Mouse (Mus musculus): ENCODE results near the gene Coasy. TPM values are rescaled to one million over a fixed set of nuclear protein-coding genes. Genes with fewer than 3 reads are reported as not detected.
"Not testable (repeated sequence)": the region's sequence is repeated elsewhere in the genome, so short reads cannot be mapped to it uniquely, and the experiment has no call there.

The Coasy gene
- polyA plus RNA-seq, 1 experiment from 2014 or later, result 42.4 TPM

GRCm38 (mm10) chr11:101124494-101124893, 42.1 kb downstream of the Coasy start:
- not testable (repeated sequence) for H3K9ac ChIP-seq; H3K4me3 ChIP-seq; ATAC-seq (ENCODE audit: low FRiP score, low read depth); H3K4me2 ChIP-seq; H3K27ac ChIP-seq (replicated peaks); H3K9me3 ChIP-seq; H3K27me3 ChIP-seq
- Histone ChIP-seq H3K4me1 (replicated peaks) (peaks cover 13% of the 10 kb centered on the region), H3K36me3 (peaks cover 18% of the 10 kb centered on the region)
- WGBS, result 99% methylated on average over 8 of the region's 8 CpGs

DNA sequence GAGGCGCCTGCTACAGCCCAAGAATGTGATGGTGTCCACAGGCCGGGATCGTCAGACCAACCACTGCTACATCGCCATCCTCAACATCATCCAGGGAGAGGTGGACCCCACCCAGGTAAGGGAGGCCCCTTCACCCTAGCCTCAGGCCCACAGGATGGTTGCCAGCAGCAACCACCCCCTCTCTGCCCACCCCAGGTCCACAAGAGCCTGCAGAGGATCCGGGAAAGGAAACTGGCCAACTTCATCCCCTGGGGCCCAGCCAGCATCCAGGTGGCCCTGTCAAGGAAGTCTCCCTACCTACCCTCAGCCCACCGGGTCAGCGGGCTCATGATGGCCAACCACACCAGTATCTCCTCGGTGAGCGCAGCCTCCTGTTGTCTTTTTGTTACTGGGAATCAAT, 42.6 kb downstream of the Coasy start:
- H3K27ac ChIP-seq (replicated peaks); H3K27me3 ChIP-seq; H3K9ac ChIP-seq; ATAC-seq (ENCODE audit: low FRiP score, low read depth); H3K4me3 ChIP-seq; H3K4me2 ChIP-seq; H3K9me3 ChIP-seq: not testable (repeated sequence)
- WGBS, result 96% methylated on average over 8 of the region's 9 CpGs
- Histone ChIP-seq H3K36me3 (peaks cover 18% of the 10 kb centered on the region), H3K4me1 (replicated peaks) (peaks cover 13% of the 10 kb centered on the region)

DNA sequence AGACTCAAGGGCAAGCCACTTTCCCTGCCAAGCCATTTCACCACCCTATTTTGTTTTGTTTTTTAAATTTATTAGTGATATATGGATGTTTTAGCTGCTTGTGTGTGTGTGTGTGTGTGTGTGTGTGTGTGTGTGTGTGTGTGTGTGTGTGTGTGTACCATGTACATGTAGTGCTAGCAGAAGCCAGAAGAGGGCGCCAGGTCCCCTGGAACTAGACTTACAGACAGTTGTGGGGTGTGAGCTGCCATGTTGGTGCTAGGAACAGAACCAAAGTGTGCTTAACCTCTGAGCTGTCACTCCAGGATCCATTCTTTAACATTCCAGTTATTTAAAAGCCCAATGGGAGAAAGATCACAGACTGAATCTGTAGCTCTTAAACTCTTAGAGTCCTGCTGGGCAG, 44.7 kb downstream of the Coasy start:
- H3K27ac ChIP-seq (replicated peaks), result no peak overlapping the region
- no peak overlapping the region for H3K4me2 ChIP-seq
- no peak overlapping the region for H3K9ac ChIP-seq
- no peaks in the 10 kb centered on the region for H3K27me3 ChIP-seq
- ATAC-seq (ENCODE audit: low FRiP score, low read depth), result no peak
- no peaks in the 10 kb centered on the region for H3K4me1 ChIP-seq (replicated peaks)
- H3K36me3 ChIP-seq, result peaks cover 18% of the 10 kb centered on the region
- H3K9me3 ChIP-seq, result no peaks in the 10 kb centered on the region
- WGBS, result 72% methylated on average over 1 of the region's 1 CpGs
- no peak overlapping the region for H3K4me3 ChIP-seq

DNA sequence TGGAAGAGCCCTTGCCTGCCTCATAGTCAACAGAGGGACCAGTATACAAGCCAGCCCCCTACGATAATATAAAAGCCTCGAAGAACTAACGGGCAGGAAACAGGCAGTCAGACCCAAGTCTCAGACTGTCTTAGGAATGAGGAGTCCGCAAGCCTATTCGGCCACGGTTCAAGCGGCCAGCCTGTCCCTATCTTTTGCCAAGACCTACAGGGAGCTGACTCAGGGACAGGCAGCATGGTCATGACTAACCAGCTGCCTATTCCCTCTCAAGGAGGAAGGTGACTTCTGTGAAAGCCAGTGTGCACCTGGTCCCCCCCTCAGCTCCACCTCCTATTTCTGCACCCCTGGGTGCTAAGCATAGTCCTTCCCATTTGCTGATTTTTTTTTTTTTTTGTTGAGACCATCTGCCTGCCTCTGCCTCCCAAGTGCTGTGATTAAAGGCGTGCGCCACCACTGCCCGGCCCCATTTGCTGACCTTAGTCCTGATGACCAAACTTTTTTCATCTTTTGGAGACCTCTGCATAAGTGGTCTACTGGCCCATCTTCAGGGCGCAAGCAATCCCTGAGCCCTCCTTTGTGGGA, 46.7 kb downstream of the Coasy start:
- Histone ChIP-seq H3K36me3 (peaks cover 14% of the 10 kb centered on the region), H3K9ac (no peak overlapping the region), H3K4me2 (no peak overlapping the region), H3K27ac (replicated peaks) (no peak overlapping the region), H3K4me1 (replicated peaks) (no peaks in the 10 kb centered on the region), H3K4me3 (no peak overlapping the region), H3K9me3 (no peaks in the 10 kb centered on the region), H3K27me3 (no peaks in the 10 kb centered on the region)
- 87% methylated on average over 11 of the region's 11 CpGs for WGBS
- no peak for ATAC-seq (ENCODE audit: low FRiP score, low read depth)

DNA sequence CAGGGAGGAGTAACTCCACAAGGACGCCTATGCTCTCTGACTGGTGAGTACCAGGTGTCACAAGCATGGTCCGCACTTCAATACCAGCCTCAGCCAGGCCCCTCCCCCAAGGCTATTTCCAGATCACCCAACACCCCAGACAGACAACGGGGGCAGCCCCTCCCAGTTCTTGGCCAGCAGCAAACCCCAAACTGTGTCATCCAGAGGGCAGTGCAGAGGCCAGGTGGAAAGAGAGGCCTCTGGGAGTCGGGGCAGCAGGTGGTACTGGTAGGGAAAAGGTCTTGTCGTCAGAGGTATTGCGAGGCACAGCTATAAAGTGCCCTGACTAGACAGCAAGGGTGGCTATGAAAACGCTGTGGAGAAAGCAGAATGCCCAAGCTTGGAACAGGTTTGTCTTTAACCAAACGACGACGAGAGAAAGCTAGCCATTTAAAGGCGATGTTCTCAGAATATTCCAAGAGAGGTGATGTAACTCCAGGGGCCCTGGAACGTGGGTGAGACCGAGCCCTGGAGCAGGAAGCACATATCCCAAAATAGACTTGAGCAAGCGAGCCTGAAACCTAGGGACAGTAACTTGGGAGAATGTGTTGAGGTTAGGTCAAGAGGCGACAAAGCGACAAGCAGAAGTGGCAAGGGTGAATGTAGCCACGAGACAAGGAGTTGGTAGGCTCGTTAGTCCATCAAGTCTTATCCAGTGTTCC, 47.8 kb downstream of the Coasy start:
- Histone ChIP-seq H3K9ac (no peak overlapping the region), H3K9me3 (no peaks in the 10 kb centered on the region), H3K4me3 (no peak overlapping the region), H3K36me3 (peaks cover 14% of the 10 kb centered on the region), H3K27ac (replicated peaks) (no peak overlapping the region), H3K4me2 (no peak overlapping the region), H3K27me3 (no peaks in the 10 kb centered on the region), H3K4me1 (replicated peaks) (no peaks in the 10 kb centered on the region)
- ATAC-seq (ENCODE audit: low FRiP score, low read depth), result no peak
- WGBS, result 56% methylated on average over 18 of the region's 18 CpGs

GRCm38 (mm10) chr11:101131187-101131586, 48.8 kb downstream of the Coasy start:
- ATAC-seq (ENCODE audit: low FRiP score, low read depth), result no peak

DNA sequence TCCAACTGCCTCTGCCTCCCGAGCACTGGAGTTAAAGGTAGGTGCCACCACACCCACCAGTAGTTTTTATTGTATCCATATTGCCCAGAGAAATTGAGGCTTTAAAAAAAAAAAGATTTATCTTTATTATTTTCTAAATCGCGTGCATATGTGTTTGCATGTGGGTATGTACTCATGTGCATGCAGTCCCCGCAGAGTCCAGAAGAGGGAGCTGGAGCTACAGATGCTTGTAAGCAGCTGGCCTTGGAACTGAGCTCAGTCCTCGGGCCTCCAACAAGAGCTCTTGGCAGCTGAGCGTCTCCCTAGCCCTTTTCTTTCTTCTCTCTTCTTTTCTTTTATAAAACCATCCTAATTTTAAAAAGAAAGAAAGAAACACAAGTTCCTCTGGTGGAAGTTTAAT, 49.3 kb downstream of the Coasy start:
- H3K36me3 ChIP-seq, result peaks cover 2% of the 10 kb centered on the region
- H3K9me3 ChIP-seq, result no peaks in the 10 kb centered on the region
- H3K27ac ChIP-seq (replicated peaks), result no peak overlapping the region
- H3K27me3 ChIP-seq, result no peaks in the 10 kb centered on the region
- H3K4me3 ChIP-seq, result no peak overlapping the region
- no peaks in the 10 kb centered on the region for H3K4me1 ChIP-seq (replicated peaks)
- 91% methylated on average over 6 of the region's 6 CpGs for WGBS
- H3K9ac ChIP-seq, result no peak overlapping the region
- no peak for ATAC-seq (ENCODE audit: low FRiP score, low read depth)
- H3K4me2 ChIP-seq, result no peak overlapping the region

More at GRCm38 (mm10) chr11:101131187-101131586, 48.8 kb downstream of the Coasy start:
- Histone ChIP-seq H3K9ac (no peak overlapping the region), H3K4me1 (replicated peaks) (no peaks in the 10 kb centered on the region), H3K4me3 (no peak overlapping the region), H3K4me2 (no peak overlapping the region), H3K27ac (replicated peaks) (no peak overlapping the region), H3K9me3 (no peaks in the 10 kb centered on the region), H3K27me3 (no peaks in the 10 kb centered on the region), H3K36me3 (peaks cover 7% of the 10 kb centered on the region)
- 86% methylated on average over 2 of the region's 2 CpGs for WGBS

DNA sequence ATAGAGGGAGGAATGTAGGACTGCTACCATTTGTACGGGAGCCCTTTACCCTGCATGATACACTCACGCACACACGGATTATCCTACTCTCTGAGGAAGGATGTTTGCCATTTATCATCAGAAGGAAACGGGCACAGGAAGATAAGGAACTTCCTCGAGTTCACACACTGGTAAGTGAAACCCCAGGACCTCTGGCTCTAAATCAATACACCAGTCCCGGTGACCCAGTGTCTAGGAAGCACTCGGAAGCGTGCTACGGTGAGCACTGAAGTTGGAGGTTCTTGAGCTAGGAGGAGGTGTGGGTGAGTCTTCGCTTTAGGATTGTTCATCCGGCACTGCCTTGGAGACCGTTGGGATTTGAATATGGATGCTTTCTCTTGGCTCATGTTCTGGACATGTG, 50.7 kb downstream of the Coasy start:
- Histone ChIP-seq H3K27me3 (no peaks in the 10 kb centered on the region), H3K36me3 (no peaks in the 10 kb centered on the region), H3K9ac (no peak overlapping the region), H3K9me3 (no peaks in the 10 kb centered on the region), H3K27ac (replicated peaks) (no peak overlapping the region), H3K4me2 (no peak overlapping the region), H3K4me3 (no peak overlapping the region), H3K4me1 (replicated peaks) (no peaks in the 10 kb centered on the region)
- WGBS, result 83% methylated on average over 12 of the region's 12 CpGs
- no peak for ATAC-seq (ENCODE audit: low FRiP score, low read depth)

DNA sequence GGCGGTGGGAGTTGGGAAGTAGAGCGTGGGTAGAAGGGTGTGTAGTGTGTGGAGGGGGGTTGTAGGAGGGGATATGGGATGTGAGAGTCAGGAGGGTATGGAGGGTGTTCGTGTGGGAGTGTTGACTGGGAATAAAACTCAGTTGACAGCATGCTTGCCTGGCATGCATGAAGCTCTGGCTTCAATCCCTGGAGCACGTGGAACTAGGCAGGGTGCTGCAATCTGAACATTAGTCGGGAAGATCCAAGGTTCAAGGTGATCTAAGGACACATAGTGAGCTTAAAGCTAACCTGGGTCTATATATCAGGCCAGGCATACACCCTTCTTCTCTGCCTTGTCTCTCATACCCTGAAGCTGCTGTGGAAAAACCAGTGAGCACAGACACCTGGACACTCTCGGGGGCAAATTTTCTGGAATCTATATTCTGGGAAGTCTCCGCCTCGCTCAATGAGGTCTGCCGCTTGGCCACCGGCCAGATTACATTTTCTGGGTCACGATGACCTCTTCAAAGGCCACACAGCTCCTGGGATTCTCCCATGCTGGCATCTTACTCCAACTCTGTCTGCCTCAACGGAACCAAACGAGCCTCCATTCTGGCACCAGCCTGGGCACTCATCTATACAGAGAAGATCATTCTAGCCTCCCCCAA, 52.0 kb downstream of the Coasy start:
- ATAC-seq (ENCODE audit: low FRiP score, low read depth), result no peak
- Histone ChIP-seq H3K9me3 (no peaks in the 10 kb centered on the region), H3K4me3 (no peak overlapping the region), H3K4me2 (no peak overlapping the region), H3K27ac (replicated peaks) (no peak overlapping the region), H3K4me1 (replicated peaks) (peaks cover 6% of the 10 kb centered on the region; the same call in 1 of the 2 replicates), H3K9ac (no peak overlapping the region), H3K36me3 (no peaks in the 10 kb centered on the region), H3K27me3 (no peaks in the 10 kb centered on the region)
- 81% methylated on average over 13 of the region's 13 CpGs for WGBS

Other genes with a start within 250 kb of the Coasy start
- 16.4 and 20.3 TPM in 2 replicates for gene Stat5b, start 231.8 kb upstream of the Coasy start, polyA plus RNA-seq (2015; fragmentation: Nextera tagmentation; extraction: Ambion mirVana)
- gene Stat5a, start 223.2 kb upstream of the Coasy start, polyA plus RNA-seq (2015; fragmentation: Nextera tagmentation; extraction: Ambion mirVana), result 2.1 TPM in 2 replicates
- 46.0 and 48.4 TPM in 2 replicates for gene Stat3, start 143.0 kb upstream of the Coasy start, polyA plus RNA-seq (2015; fragmentation: Nextera tagmentation; extraction: Ambion mirVana)
- gene Cavin1, start 111.7 kb upstream of the Coasy start, polyA plus RNA-seq (2015; fragmentation: Nextera tagmentation; extraction: Ambion mirVana), result 47.2 and 50.1 TPM in 2 replicates
- gene Atp6v0a1, start 73.1 kb upstream of the Coasy start, polyA plus RNA-seq (2015; fragmentation: Nextera tagmentation; extraction: Ambion mirVana), result 147 and 157 TPM in 2 replicates
- 13.0 and 15.5 TPM in 2 replicates for gene Naglu, start 12.6 kb upstream of the Coasy start, polyA plus RNA-seq (2015; fragmentation: Nextera tagmentation; extraction: Ambion mirVana)
- gene Hsd17b1, start 4.2 kb upstream of the Coasy start, polyA plus RNA-seq (2015; fragmentation: Nextera tagmentation; extraction: Ambion mirVana), result 0.47 and 0.48 TPM in 2 replicates
- gene Mlx, start 4.7 kb downstream of the Coasy start, polyA plus RNA-seq (2015; fragmentation: Nextera tagmentation; extraction: Ambion mirVana), result 85.1 and 90.0 TPM in 2 replicates
- gene Psmc3ip, start 12.9 kb downstream of the Coasy start, polyA plus RNA-seq (2015; fragmentation: Nextera tagmentation; extraction: Ambion mirVana), result 21.3 and 22.5 TPM in 2 replicates
- 23.6 and 25.5 TPM in 2 replicates for gene Retreg3, start 37.3 kb downstream of the Coasy start, polyA plus RNA-seq (2015; fragmentation: Nextera tagmentation; extraction: Ambion mirVana)
- 78.0 and 79.8 TPM in 2 replicates for gene Tubg1, start 37.4 kb downstream of the Coasy start, polyA plus RNA-seq (2015; fragmentation: Nextera tagmentation; extraction: Ambion mirVana)
- gene Tubg2, start 73.3 kb downstream of the Coasy start, polyA plus RNA-seq (2015; fragmentation: Nextera tagmentation; extraction: Ambion mirVana), result 48.0 and 53.1 TPM in 2 replicates
- 7.5 and 8.0 TPM in 2 replicates for gene Cntnap1, start 88.0 kb downstream of the Coasy start, polyA plus RNA-seq (2015; fragmentation: Nextera tagmentation; extraction: Ambion mirVana)
- 9.5 and 11.8 TPM in 2 replicates for gene Plekhh3, start 88.8 kb downstream of the Coasy start, polyA plus RNA-seq (2015; fragmentation: Nextera tagmentation; extraction: Ambion mirVana)
- gene Ccr10, start 92.9 kb downstream of the Coasy start, polyA plus RNA-seq (2015; fragmentation: Nextera tagmentation; extraction: Ambion mirVana), result 0.63 and 0.70 TPM in 2 replicates
- gene Ezh1, start 143.9 kb downstream of the Coasy start, polyA plus RNA-seq (2015; fragmentation: Nextera tagmentation; extraction: Ambion mirVana), result 26.5 and 27.4 TPM in 2 replicates
- gene Ramp2, start 163.5 kb downstream of the Coasy start, polyA plus RNA-seq (2015; fragmentation: Nextera tagmentation; extraction: Ambion mirVana), result 96.5 and 98.8 TPM in 2 replicates
- 118 and 124 TPM in 2 replicates for gene Vps25, start 171.1 kb downstream of the Coasy start, polyA plus RNA-seq (2015; fragmentation: Nextera tagmentation; extraction: Ambion mirVana)
- gene Wnk4, start 178.0 kb downstream of the Coasy start, polyA plus RNA-seq (2015; fragmentation: Nextera tagmentation; extraction: Ambion mirVana), result 8.5 and 9.5 TPM in 2 replicates
- 1.0 and 1.2 TPM in 2 replicates for gene Cntd1, start 196.4 kb downstream of the Coasy start, polyA plus RNA-seq (2015; fragmentation: Nextera tagmentation; extraction: Ambion mirVana)
- 223 and 225 TPM in 2 replicates for gene Coa3, start 196.5 kb downstream of the Coasy start, polyA plus RNA-seq (2015; fragmentation: Nextera tagmentation; extraction: Ambion mirVana)
- 173 and 175 TPM in 2 replicates for gene Becn1, start 219.7 kb downstream of the Coasy start, polyA plus RNA-seq (2015; fragmentation: Nextera tagmentation; extraction: Ambion mirVana)
- gene Psme3, start 233.6 kb downstream of the Coasy start, polyA plus RNA-seq (2015; fragmentation: Nextera tagmentation; extraction: Ambion mirVana), result 115 and 116 TPM in 2 replicates
- gene Aoc2, start 242.5 kb downstream of the Coasy start, polyA plus RNA-seq (2015; fragmentation: Nextera tagmentation; extraction: Ambion mirVana), result 1.5 and 2.1 TPM in 2 replicates
- gene Aoc3, start 248.0 kb downstream of the Coasy start, polyA plus RNA-seq (2015; fragmentation: Nextera tagmentation; extraction: Ambion mirVana), result 0.13 and 0.14 TPM in 2 replicates

Measured in hindbrain, embryonic 15.5 days (tissue).